Mouse (Mus musculus) G1E (cell line): ENCODE data around the gene Lexm.

Source experiments
- CTCF ChIP-seq: IDR thresholded peaks from 2 replicates; pipeline ENCODE4 v1.5.1; 2012; ENCODE audit warnings: low read depth, low read length, inconsistent platforms, mixed read lengths
- GATA1 ChIP-seq: IDR thresholded peaks from 2 replicates; pipeline ENCODE4 v1.6.1; 2012; ENCODE audit warnings: borderline replicate concordance, low read length, inconsistent platforms, mixed read lengths

DNA sequence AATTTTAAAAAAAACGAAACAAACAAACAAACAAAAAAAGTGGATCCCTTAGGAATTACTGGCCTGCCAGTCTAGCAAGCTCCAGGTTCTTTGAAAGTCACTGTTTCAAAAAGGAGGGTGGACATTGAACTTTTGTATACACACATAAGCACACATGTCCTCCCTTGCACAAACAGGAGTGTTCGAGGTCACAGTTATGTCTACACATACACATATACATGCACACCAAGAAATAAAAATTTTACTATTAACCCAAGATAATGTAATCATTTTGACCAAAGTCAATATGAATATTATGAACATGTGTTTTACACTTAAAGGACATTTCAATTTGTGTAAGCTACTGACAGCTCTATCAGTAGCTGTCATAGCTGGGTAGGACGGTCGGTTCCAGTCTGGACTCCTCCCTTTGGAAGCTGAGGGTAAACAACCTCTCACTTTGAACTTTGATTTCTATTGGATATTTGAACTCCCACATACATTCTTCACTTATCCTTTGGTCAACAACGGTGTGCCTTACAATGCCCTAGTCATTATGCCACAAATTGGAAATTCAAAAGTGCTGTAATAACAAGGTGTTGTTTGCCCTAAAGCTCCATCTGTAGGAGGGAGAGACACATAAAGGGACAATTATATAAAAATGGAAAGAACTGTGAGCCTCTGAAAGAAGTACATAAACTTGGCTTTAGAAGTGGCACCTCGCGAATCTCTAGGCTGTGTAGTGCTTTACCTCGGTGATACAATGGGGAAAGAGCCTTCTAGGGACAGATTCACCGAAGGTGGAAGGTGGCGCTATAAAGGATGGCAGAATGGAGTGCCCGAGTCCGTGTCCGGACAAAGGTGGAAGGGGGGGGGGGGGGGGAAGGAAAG lies 57.5 kb downstream of the Lexm start:
- TF ChIP-seq CTCF: no peak
- TF ChIP-seq GATA1: no peak
